10 mouse cellular contexts compared by ENCODE assay signal in the genomic region with DNA sequence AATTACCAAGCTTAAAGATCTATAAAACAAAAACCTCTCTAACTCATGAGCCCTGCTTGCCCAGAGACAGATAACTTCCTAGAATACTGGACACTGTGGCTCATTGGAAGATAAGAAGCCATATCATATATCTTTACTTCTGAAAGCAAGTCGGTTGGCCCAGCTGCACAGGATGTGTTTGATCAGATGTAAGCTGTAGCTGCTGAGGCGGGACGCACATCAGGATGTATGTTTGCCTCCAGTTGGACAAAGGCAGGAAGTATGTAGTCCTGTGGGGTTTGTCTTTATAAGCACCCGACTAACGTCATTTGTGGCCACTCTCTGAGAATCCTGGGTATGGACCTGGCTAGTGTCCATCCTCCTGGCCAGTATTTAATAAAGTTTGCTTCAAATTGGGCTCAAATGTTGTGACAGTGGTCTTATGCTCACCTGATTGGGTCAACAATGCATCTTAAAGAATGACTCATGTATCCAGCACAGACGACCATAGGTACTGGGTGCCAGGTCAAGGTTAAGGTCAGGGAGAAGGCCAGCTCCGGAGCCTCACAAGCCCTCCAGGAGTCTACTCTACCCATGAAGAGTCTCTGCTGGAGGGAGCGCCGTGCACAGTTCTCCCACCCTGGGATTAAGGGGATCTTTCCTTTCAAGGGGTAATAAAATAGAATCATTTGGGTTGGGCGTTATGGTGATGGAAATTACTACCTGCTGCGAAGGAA. TPM values are rescaled to one million over a fixed set of nuclear protein-coding genes. Genes with fewer than 3 reads are reported as not detected.
DNase-seq lines count a peak whose midpoint lies in the region; ATAC-seq lines count a peak whose summit lies in the region.
"Had no signal": no experiment of that assay in that cellular context is flagged by ENCODE, and none has a peak within 500 bp of the region (broad histone marks: within the 10 kb centered on the region; RNA-seq: fewer than 3 reads in every experiment).

No protein-coding gene starts in this region.

- 65% methylated on average over 11 of the region's 11 CpGs for WGBS in heart, embryonic 14.5 days
- 31% methylated on average over 11 of the region's 11 CpGs for WGBS in liver, embryonic 15.5 days (ENCODE audit: insufficient replicate concordance)

- no peak for ATAC-seq in megakaryocyte, adult 5-6 weeks (ENCODE audit: poor library complexity, severe bottlenecking)
- ATAC-seq in heart, embryonic 14.5 days (ENCODE audit: insufficient number of reproducible peaks, insufficient read depth, low FRiP score, low read depth), result peak; percentile 61
- ATAC-seq in liver, embryonic 15.5 days (ENCODE audit: insufficient read depth), result peak; percentile 70

- no peak overlapping the region for H3K9ac ChIP-seq in heart, embryonic 14.5 days (ENCODE audit: low read length)
- no peak overlapping the region for H3K9ac ChIP-seq in liver, embryonic 15.5 days
- H3K9ac ChIP-seq: hindbrain, embryonic 15.5 days had no signal

- DNase-seq in thymus, postnatal 10 days (ENCODE audit: low spot score in 2 of 2), result peak; percentile 73 to 79
- DNase-seq in right cerebral cortex, adult 18-20 months, result no peak
- no peak for DNase-seq in adrenal gland, postnatal 14 days
- no peak for DNase-seq in adrenal gland, adult 2 months
- DNase-seq: right cerebral cortex, postnatal 4 days had no signal

- peak overlapping the region; percentile 77 to 83 for H3K27ac ChIP-seq in heart, embryonic 14.5 days (replicated peaks in 1 of 2; ENCODE audit: control insufficient read depth in 1 of 2, insufficient read depth in 1 of 2, low read depth in 2 of 2, low read length in 2 of 2)
- peak overlapping the region; percentile 65 for H3K27ac ChIP-seq in liver, embryonic 15.5 days (replicated peaks)
- H3K27ac ChIP-seq: hindbrain, embryonic 15.5 days had no signal

- peaks cover 55% of the 10 kb centered on the region for H3K4me1 ChIP-seq in megakaryocyte, embryonic 14.5 days
- H3K4me1 ChIP-seq in heart, embryonic 14.5 days (ENCODE audit: control insufficient read depth in 2 of 2, insufficient read depth in 2 of 2, low read length in 2 of 2), result peaks cover 5 to 10% of the 10 kb centered on the region in 2 experiments; a peak in 3 of 4 replicates
- H3K4me1 ChIP-seq in liver, embryonic 15.5 days (replicated peaks), result peaks cover 44% of the 10 kb centered on the region
- H3K4me1 ChIP-seq: hindbrain, embryonic 15.5 days had no signal

- no peaks in the 10 kb centered on the region for H3K27me3 ChIP-seq in megakaryocyte, embryonic 14.5 days (replicated peaks)
- H3K27me3 ChIP-seq in heart, embryonic 14.5 days (ENCODE audit: control insufficient read depth, insufficient read depth, low read length), result no peaks in the 10 kb centered on the region
- H3K27me3 ChIP-seq in liver, embryonic 15.5 days, result no peaks in the 10 kb centered on the region
- H3K27me3 ChIP-seq: hindbrain, embryonic 15.5 days had no signal

- no peaks in the 10 kb centered on the region for H3K36me3 ChIP-seq in megakaryocyte, embryonic 14.5 days (replicated peaks; ENCODE audit: low read length)
- H3K36me3 ChIP-seq in heart, embryonic 14.5 days (ENCODE audit: control insufficient read depth, insufficient read depth, low read length), result no peaks in the 10 kb centered on the region
- no peaks in the 10 kb centered on the region for H3K36me3 ChIP-seq in liver, embryonic 15.5 days (replicated peaks)
- H3K36me3 ChIP-seq: hindbrain, embryonic 15.5 days had no signal

- H3K9me3 ChIP-seq in megakaryocyte, embryonic 14.5 days, result 0 out of 2 replicates have a peak, but pooled peaks cover under 1% of the 10 kb centered on the region
- H3K9me3 ChIP-seq in heart, embryonic 14.5 days (ENCODE audit: control insufficient read depth, low read length), result no peaks in the 10 kb centered on the region
- no peaks in the 10 kb centered on the region for H3K9me3 ChIP-seq in liver, embryonic 15.5 days (replicated peaks)
- H3K9me3 ChIP-seq: hindbrain, embryonic 15.5 days had no signal

- H3K4me2 ChIP-seq in heart, embryonic 14.5 days (ENCODE audit: low read length), result no peak overlapping the region
- no peak overlapping the region for H3K4me2 ChIP-seq in liver, embryonic 15.5 days
- H3K4me2 ChIP-seq: hindbrain, embryonic 15.5 days had no signal

- H3K4me3 ChIP-seq in megakaryocyte, embryonic 14.5 days (replicated peaks), result peak overlapping the region; percentile 78
- H3K4me3 ChIP-seq in heart, embryonic 14.5 days (ENCODE audit: control insufficient read depth in 1 of 2, insufficient read depth in 1 of 2, low read depth in 1 of 2, low read length in 2 of 2), result no peak overlapping the region
- H3K4me3 ChIP-seq in liver, embryonic 15.5 days (replicated peaks), result no peak overlapping the region
- H3K4me3 ChIP-seq: hindbrain, embryonic 15.5 days had no signal

RNA-seq across cellular contexts. Expression of gene Lgals9, which starts 18.5 kb away (rescaled TPM):
- polyA plus RNA-seq in megakaryocyte, embryonic 14.5 days (2012; ENCODE audit: insufficient read depth, low replicate concordance), result 29.7 and 38.1 TPM in 2 replicates
- total RNA-seq in megakaryocyte, adult 5-6 weeks (2015), result 218 and 231 TPM in 2 replicates
- 40.4 and 48.1 TPM in 2 replicates for total RNA-seq in megakaryocyte, adult 5-6 weeks (2017)
- polyA plus RNA-seq in heart, embryonic 14.5 days (2014; fragmentation: Nextera tagmentation; extraction: Ambion mirVana), result 63.4 and 65.2 TPM in 2 replicates
- 154 and 177 TPM in 2 replicates for polyA plus RNA-seq in liver, embryonic 15.5 days (2015; fragmentation: Nextera tagmentation; extraction: Ambion mirVana)
- 39.8 and 79.2 TPM in 2 replicates for total RNA-seq in adrenal gland, postnatal 14 days (2021)
- total RNA-seq in adrenal gland, adult 2 months (2021), result 10 to 100 TPM; 20.9 to 22.4 TPM
- 39.1 and 41.3 TPM in 2 replicates for polyA plus RNA-seq in adrenal gland, adult 2 months (2012; rRNA removed)

Comparison
In these comparisons a context has a peak if more than half of its experiments do, and no peak if none do; other contexts are left out.
1. DNase-seq: peak in thymus, postnatal 10 days (2 of 2); none in right cerebral cortex, adult 18-20 months (single experiment), adrenal gland, postnatal 14 days (single experiment) and adrenal gland, adult 2 months (single experiment).